Comparison of ENCODE assay signal across 16 mouse cellular contexts in the genomic region with DNA sequence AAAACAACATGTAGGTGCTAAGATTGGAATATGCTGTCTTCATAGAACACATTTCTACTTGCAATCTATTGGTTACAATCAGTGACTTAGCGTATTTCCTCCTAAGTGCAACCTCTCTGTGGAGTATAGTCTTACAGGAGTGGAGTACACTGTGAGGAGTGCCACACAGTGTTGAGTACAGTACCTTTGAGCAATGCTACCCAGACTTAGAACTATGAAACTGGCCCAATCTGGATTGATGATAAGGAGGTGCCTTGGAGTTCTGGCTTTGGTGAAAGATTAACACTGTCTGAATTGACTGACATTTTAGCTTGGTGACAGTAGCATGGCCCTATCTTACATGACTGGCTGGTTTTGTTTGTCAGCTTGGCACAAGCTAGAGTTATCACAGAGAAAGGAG.
"Had no signal": no experiment of that assay in that cellular context is flagged by ENCODE, and none has a peak within 500 bp of the region (broad histone marks: within the 10 kb centered on the region; RNA-seq: fewer than 3 reads in every experiment).

No protein-coding gene starts in this region.

- H3K9me3 ChIP-seq: neural tube, embryonic 13.5 days; neural tube, embryonic 15.5 days; stomach, embryonic 15.5 days had no signal

- H3K4me3 ChIP-seq: neural tube, embryonic 13.5 days; neural tube, embryonic 15.5 days; stomach, embryonic 15.5 days had no signal

- H3K4me1 ChIP-seq: neural tube, embryonic 13.5 days; neural tube, embryonic 15.5 days; stomach, embryonic 15.5 days had no signal

- H3K4me2 ChIP-seq: neural tube, embryonic 13.5 days; neural tube, embryonic 15.5 days; stomach, embryonic 15.5 days had no signal

- DNase-seq: retina, postnatal 1 day; right cerebral cortex, adult 18-20 months; right cerebral cortex, postnatal 14 days; right cerebral cortex, postnatal 25 days; right cerebral cortex, postnatal 4 days; spleen, adult 18-20 months; thymus, adult 18-20 months; thymus, adult 2 months; thymus, postnatal 14 days; thymus, postnatal 25 days; thymus, postnatal 36 days; thymus, postnatal 4 days had no signal

- H3K27me3 ChIP-seq: neural tube, embryonic 13.5 days; neural tube, embryonic 15.5 days; stomach, embryonic 15.5 days had no signal

- H3K36me3 ChIP-seq: neural tube, embryonic 13.5 days; neural tube, embryonic 15.5 days; stomach, embryonic 15.5 days had no signal

- H3K9ac ChIP-seq: neural tube, embryonic 13.5 days; neural tube, embryonic 15.5 days; stomach, embryonic 15.5 days had no signal

- H3K27ac ChIP-seq: neural tube, embryonic 13.5 days; neural tube, embryonic 15.5 days; stomach, embryonic 15.5 days; stomach, postnatal 0 days had no signal
